14 mouse cellular contexts compared by ENCODE assay signal in the genomic region with DNA sequence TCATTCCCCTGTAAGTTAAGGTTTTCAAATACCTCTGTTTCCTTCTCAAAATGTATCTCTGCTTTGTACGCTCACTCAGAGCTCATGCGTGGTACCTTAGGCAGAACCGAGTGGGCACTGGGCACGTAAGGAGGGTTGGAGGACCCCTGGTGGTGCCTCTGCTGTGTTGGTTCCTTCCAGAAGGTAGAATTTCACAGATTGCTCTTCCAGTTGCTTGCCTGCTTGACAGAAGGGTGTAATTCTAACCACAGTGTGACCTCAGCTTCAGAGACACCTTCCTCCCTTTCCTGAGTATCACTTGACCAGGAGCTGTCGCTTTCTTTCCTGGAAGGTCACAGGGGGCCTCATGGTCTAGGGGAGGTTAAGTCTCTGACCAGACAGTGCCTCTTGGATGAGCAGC.
A peak's percentile ranks its signal among the peaks of the same experiment; 100 is the strongest.
DNase-seq lines count a peak whose midpoint lies in the region; ATAC-seq and TF ChIP-seq lines count a peak whose summit lies in the region.
"Had no signal": no experiment of that assay in that cellular context is flagged by ENCODE, and none has a peak within 500 bp of the region (broad histone marks: within the 10 kb centered on the region; RNA-seq: fewer than 3 reads in every experiment).

No protein-coding gene starts in this region.

- peak overlapping the region; percentile 60; the same call in 1 of the 2 replicates for H3K4me3 ChIP-seq in heart, postnatal 0 days (ENCODE audit: low read depth, low read length)
- no peak overlapping the region for H3K4me3 ChIP-seq in lung, embryonic 14.5 days (ENCODE audit: low read depth, low read length)
- H3K4me3 ChIP-seq in forebrain, embryonic 12.5 days (replicated peaks): no peak overlapping the region; the same call in 1 of the 2 replicates
- H3K4me3 ChIP-seq in intestine, embryonic 15.5 days (replicated peaks): peak overlapping the region; percentile 22; the same call in 1 of the 2 replicates
- no peak overlapping the region for H3K4me3 ChIP-seq in gastrocnemius, adult 2 months
- H3K4me3 ChIP-seq: neural tube, embryonic 15.5 days had no signal

- no peaks in the 10 kb centered on the region for H3K36me3 ChIP-seq in heart, postnatal 0 days (replicated peaks; ENCODE audit: control insufficient read depth, insufficient read depth, low read length)
- H3K36me3 ChIP-seq in lung, embryonic 14.5 days (ENCODE audit: insufficient read depth): no peaks in the 10 kb centered on the region
- no peaks in the 10 kb centered on the region for H3K36me3 ChIP-seq in forebrain, embryonic 12.5 days (replicated peaks)
- 0 out of 2 replicates have a peak, but pooled peaks cover 4% of the 10 kb centered on the region for H3K36me3 ChIP-seq in intestine, embryonic 15.5 days
- H3K36me3 ChIP-seq: limb, embryonic 12.5 days; neural tube, embryonic 15.5 days had no signal

- intact Hi-C loops in gastrocnemius, adult 2 months (cut with DNase I): no loop called here

- H3K27me3 ChIP-seq in heart, postnatal 0 days (ENCODE audit: control insufficient read depth, insufficient read depth, low read length): no peaks in the 10 kb centered on the region
- H3K27me3 ChIP-seq in lung, embryonic 14.5 days (ENCODE audit: insufficient read depth, low read length): no peaks in the 10 kb centered on the region
- H3K27me3 ChIP-seq in forebrain, embryonic 12.5 days: no peaks in the 10 kb centered on the region
- H3K27me3 ChIP-seq in intestine, embryonic 15.5 days (replicated peaks): no peaks in the 10 kb centered on the region
- H3K27me3 ChIP-seq: limb, embryonic 12.5 days; neural tube, embryonic 15.5 days had no signal

- H3K9me3 ChIP-seq in heart, postnatal 0 days (replicated peaks; ENCODE audit: control insufficient read depth, low read length): no peaks in the 10 kb centered on the region
- H3K9me3 ChIP-seq in lung, embryonic 14.5 days (ENCODE audit: low read depth, low read length): no peaks in the 10 kb centered on the region
- H3K9me3 ChIP-seq in forebrain, embryonic 12.5 days: no peaks in the 10 kb centered on the region
- H3K9me3 ChIP-seq in intestine, embryonic 15.5 days: no peaks in the 10 kb centered on the region
- H3K9me3 ChIP-seq: limb, embryonic 12.5 days; neural tube, embryonic 15.5 days had no signal

- no peak for ATAC-seq in heart, postnatal 0 days (ENCODE audit: insufficient read depth, low read depth)
- no peak for ATAC-seq in lung, embryonic 14.5 days (ENCODE audit: insufficient read depth)
- ATAC-seq in forebrain, embryonic 12.5 days (ENCODE audit: low FRiP score): no peak
- ATAC-seq in intestine, embryonic 15.5 days: no peak

- H3K4me1 ChIP-seq in heart, postnatal 0 days (ENCODE audit: control insufficient read depth, insufficient read depth): peaks cover 37% of the 10 kb centered on the region
- H3K4me1 ChIP-seq in lung, embryonic 14.5 days (ENCODE audit: insufficient read depth): peaks cover 10% of the 10 kb centered on the region; the same call in 1 of the 2 replicates
- peaks cover 55% of the 10 kb centered on the region for H3K4me1 ChIP-seq in forebrain, embryonic 12.5 days
- H3K4me1 ChIP-seq in intestine, embryonic 15.5 days (replicated peaks): peaks cover 25% of the 10 kb centered on the region

- H3K4me2 ChIP-seq in heart, postnatal 0 days (ENCODE audit: low read depth, low read length): peak overlapping the region; percentile 81
- peak overlapping the region; percentile 27; the same call in 1 of the 2 replicates for H3K4me2 ChIP-seq in lung, embryonic 14.5 days
- H3K4me2 ChIP-seq in forebrain, embryonic 12.5 days: peak overlapping the region; percentile 77; the same call in 1 of the 2 replicates
- H3K4me2 ChIP-seq in intestine, embryonic 15.5 days (replicated peaks): peak overlapping the region; percentile 57

- peak; percentile 8; the same call in 1 of the 2 replicates for TF ChIP-seq CTCF in heart, postnatal 0 days (IDR thresholded peaks at IDR 0.05; ENCODE audit: low read depth)
- TF ChIP-seq CTCF in lung, embryonic 14.5 days (IDR thresholded peaks at IDR 0.05; ENCODE audit: low read depth): peak; percentile 28; the same call in 1 of the 2 replicates
- TF ChIP-seq CTCF in gastrocnemius, adult 2 months (IDR thresholded peaks at IDR 0.05): no peak

- no peak overlapping the region; the same call in 1 of the 2 replicates for H3K9ac ChIP-seq in heart, postnatal 0 days (replicated peaks; ENCODE audit: low read depth, low read length)
- no peak overlapping the region for H3K9ac ChIP-seq in lung, embryonic 14.5 days
- H3K9ac ChIP-seq in forebrain, embryonic 12.5 days: no peak overlapping the region
- H3K9ac ChIP-seq in intestine, embryonic 15.5 days: peak overlapping the region; percentile 4; the same call in 1 of the 2 replicates
- H3K9ac ChIP-seq: limb, embryonic 12.5 days; neural tube, embryonic 15.5 days had no signal

- WGBS in heart, postnatal 0 days: 39% methylated on average over 5 of the region's 5 CpGs
- 51% methylated on average over 5 of the region's 5 CpGs for WGBS in lung, embryonic 14.5 days
- 83% methylated on average over 5 of the region's 5 CpGs for WGBS in forebrain, embryonic 12.5 days
- 48% methylated on average over 5 of the region's 5 CpGs for WGBS in intestine, embryonic 15.5 days

- DNase-seq in heart, postnatal 0 days (ENCODE audit: low spot score): no peak
- no peak for DNase-seq in heart, postnatal 4 days
- DNase-seq in lung, embryonic 14.5 days: no peak
- no peak for DNase-seq in lung, postnatal 10 days
- DNase-seq in gastrocnemius, adult 2 months: no peak
- no peak for DNase-seq in testis, postnatal 10 days (ENCODE audit: low spot score)
- DNase-seq: cerebellum, adult 9-10 months; kidney, adult 2 months; lung, adult 2 months; right cerebral cortex, adult 18-20 months had no signal

- TF ChIP-seq EP300 in heart, postnatal 0 days (IDR thresholded peaks at IDR 0.05; ENCODE audit: low read depth): no peak

- H3K27ac ChIP-seq in heart, postnatal 0 days (ENCODE audit: low read depth): peak overlapping the region; percentile 26; the same call in 1 of the 2 replicates
- no peak overlapping the region for H3K27ac ChIP-seq in lung, embryonic 14.5 days (ENCODE audit: low read depth)
- H3K27ac ChIP-seq in forebrain, embryonic 12.5 days: no peak overlapping the region
- peak overlapping the region; percentile 49 for H3K27ac ChIP-seq in intestine, embryonic 15.5 days
- no peak overlapping the region for H3K27ac ChIP-seq in gastrocnemius, adult 2 months
- H3K27ac ChIP-seq: limb, embryonic 12.5 days; neural tube, embryonic 15.5 days had no signal

Comparison
In these comparisons a context has a peak if more than half of its experiments do, and no peak if none do; other contexts are left out.
1. H3K27ac ChIP-seq: peak in heart, postnatal 0 days (single experiment) and intestine, embryonic 15.5 days (single experiment); none in lung, embryonic 14.5 days (single experiment), forebrain, embryonic 12.5 days (single experiment) and gastrocnemius, adult 2 months (single experiment).
2. H3K4me2 ChIP-seq: peak in every context shown above with its lines; median percentile 81 in heart, postnatal 0 days; 77 in forebrain, embryonic 12.5 days; 57 in intestine, embryonic 15.5 days; 27 in lung, embryonic 14.5 days.
3. H3K4me3 ChIP-seq: peak in heart, postnatal 0 days (single experiment) and intestine, embryonic 15.5 days (single experiment); none in lung, embryonic 14.5 days (single experiment), forebrain, embryonic 12.5 days (single experiment) and gastrocnemius, adult 2 months (single experiment).